Mouse (Mus musculus): ENCODE results near the gene Atat1.
"Not testable (repeated sequence)": the region's sequence is repeated elsewhere in the genome, so short reads cannot be mapped to it uniquely, and the experiment has no call there.

Gene Atat1

DNA sequence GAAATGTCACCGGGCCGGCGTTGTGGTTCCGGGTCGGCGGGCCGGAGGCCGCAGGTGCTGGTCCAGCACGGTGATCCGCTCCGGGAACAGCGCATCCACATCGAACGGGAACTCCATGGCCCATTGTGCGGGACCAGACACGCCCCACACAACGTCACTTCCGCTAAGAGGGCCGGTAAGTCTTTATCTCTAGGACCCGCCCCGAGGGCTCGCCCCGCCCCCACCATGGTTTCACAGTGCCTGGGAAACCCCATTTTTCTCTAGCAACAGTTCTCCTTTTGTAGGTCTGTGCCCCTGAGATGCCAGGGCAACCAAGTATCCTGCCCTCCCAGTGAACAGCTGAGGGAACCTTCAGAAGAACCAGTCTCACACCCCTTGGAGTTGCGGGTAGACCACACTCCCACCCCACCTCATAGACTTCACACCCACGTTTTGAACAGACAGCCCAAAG, at the start of gene Atat1:
TSS of gene Atat1 (minus strand) at position 157 of the 451 bp plus-strand sequence.
- peak; percentile 99 for DNase-seq

DNA sequence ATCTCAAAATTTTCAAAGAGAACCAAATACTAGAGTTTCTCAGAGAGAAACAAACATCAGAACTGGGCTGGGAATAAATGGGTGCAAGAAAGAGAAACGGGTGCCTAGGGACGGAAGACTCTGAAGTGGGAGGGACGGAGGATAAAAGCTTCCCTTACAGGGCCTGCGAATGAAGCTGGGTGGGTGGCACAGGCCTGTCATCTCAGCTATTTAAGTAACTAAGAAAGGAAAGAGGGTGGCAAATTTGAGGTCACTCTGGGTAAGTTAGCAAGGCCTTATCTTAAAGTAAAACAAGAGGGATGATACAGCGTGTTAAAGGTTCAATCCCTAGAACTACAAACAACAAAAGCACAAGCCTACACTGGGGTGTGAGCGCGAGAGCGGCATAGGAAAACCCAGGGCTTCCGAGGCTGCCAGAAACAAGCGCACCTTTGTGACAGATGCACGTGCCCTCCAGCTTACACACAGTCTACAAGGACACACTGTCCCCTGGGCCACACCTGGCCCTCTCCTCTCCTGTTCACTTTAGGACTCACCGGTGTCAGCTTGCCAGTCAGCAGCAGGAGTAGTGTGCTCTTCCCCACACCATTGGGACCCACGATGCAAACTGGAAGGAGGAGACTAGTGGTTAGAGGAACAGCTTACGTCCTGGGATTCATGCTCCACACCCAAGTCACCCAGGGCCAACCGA, 48.8 kb upstream of the Atat1 start:
- no peak for DNase-seq

- DNase-seq: no peak
Measured at GRCm38 (mm10) chr17:35954665-35955064, 44.8 kb upstream of the Atat1 start.

- not testable (repeated sequence) for DNase-seq
Measured at GRCm38 (mm10) chr17:35952559-35952958, 42.7 kb upstream of the Atat1 start.

- not testable (repeated sequence) for DNase-seq
Measured at GRCm38 (mm10) chr17:35950946-35951345, 41.1 kb upstream of the Atat1 start.

DNA sequence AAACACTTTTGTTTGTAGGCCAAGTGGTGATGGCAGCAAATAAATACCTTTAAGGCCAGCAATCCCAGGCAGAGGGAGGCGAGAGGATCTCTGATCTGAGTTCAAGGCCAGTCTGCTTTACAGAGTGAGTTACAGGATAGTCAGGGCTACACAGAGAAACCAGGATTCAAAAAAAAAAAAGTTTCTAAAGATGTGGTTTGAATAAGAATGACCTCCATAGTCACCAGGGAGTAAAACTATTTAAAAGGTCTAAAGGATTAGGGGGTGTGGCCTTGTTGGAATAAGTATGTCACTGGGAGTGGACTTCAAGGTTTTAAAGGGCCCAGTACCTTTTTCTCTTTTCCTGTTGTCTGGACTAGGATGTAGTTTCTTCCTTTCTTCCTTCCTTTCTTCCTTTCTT, 30.1 kb upstream of the Atat1 start:
- no peak for DNase-seq

- DNase-seq: no peak
Measured at GRCm38 (mm10) chr17:35939108-35939507, 29.2 kb upstream of the Atat1 start.

DNA sequence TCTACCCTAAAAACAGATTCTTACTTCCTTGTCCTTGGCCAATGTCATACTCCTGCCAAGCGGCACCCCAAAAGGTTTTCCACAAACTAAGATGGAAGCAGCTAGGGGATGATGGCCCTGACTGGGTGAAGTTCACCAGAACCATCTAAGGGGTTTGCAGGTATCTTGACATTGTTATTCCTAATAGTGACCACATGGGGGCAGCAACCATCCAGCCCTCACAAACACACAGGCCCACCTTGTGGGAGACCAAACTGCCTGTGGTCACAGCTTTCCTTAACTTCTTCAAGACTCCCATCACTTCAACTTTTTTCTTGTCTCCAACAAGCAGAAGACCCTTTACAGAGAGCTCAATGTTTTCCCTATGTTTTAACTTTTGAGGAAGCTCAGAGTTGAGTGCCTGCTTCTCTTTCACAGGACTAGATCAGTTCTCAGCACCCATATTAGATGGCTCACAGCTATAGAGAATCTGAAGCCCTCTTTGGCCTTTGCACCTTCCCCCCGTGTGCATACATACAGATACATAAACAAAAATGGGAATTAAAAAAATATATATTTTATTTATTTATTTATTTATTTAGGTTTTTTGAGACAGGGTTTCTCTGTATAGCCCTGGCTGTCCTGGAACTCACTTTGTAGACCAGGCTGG, 27.9 kb upstream of the Atat1 start:
- peak; percentile 55 for DNase-seq

DNA sequence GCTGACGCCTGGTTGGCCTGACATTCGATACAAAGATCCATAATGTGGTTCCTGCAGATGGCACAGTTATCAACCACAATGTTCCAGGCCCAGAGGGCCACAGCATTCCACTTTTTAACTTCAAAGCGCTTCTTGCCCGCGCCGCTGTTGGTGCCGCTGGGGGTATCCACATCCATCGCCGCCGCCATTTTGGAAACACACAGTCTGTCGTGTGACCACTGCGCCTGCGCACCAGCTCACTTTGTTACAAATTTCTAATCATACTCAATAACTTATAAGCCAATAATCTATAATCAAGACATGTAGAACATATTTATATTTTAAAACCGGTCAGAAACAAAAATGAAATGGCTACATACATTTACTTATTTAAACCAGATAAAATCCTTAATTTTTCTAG, 25.9 kb upstream of the Atat1 start:
- not testable (repeated sequence) for DNase-seq

DNA sequence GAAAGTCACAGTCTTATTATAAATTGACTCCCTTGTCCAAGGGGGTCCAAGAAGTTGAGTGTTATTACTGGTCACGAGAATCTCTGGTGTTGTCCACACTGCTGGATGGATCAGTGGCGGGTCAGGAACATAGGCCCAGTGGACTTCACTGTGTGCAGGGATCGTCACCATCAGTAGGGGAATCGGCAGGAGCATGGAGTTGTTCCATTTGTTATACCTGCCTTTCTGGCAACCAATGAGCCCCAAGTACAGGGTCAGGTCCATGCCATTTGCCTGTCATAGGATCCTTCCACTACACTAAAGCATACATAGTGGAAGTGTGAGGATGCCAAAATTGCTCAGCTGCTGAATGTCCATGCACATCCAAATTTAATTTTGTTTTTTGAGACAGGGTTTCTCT, 22.7 kb upstream of the Atat1 start:
- DNase-seq: no peak

DNA sequence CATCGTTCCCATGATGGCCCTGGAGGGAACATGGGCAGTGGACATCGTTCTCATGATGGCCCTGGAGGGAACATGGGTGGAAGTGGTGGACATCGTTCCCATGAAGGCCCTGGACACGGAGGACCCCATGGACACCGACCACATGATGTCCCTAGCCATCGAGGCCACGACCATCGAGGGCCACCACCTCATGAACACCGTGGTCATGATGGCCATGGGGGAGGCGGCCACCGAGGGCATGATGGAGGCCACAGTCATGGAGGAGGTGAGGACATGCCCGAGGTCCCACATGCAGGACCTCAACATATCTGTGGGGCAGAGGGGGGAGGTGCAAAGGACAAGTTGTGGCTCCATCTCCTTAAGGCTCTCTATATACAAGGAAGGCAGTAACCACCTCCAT, 20.8 kb upstream of the Atat1 start:
- DNase-seq: no peak

DNA sequence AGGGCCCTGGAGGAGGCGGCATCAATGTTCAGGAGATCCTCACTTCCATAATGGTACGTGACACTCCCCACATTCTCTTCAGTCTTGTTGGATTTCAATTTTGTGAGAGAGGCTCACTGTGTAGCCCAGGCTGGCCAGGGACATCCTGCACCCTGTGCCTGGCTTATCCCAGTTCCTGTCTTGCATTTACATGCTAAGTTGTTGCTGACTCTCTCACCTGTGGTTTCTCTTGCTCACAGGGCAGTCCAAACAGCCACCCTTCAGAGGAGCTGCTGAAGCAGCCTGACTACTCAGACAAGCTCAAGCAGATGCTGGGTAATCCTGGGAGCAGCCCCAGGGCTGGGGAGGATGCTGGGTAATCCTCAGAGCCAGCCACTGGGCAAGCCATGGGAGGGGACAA, 19.7 kb upstream of the Atat1 start:
- no peak for DNase-seq

DNA sequence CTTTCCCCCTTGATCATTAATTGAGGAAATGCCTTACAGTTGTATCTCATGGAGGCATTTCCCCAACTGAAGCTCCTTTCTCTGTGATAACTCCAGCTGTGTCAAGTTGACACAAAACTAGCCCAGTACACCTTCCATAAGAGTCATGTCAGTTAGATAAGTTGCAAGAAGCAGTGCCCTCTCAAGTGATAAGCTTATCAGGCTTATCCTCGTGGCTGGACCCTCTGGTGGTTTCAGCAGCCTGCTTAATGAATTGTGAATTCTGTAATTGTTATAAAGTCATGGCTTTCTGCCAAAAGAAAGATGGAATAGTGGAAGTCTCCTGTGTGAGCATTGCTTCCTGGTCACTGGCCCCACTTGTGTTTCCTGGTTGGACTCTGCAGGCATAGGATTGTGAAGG, 17.6 kb upstream of the Atat1 start:
- no peak for DNase-seq

GRCm38 (mm10) chr17:35923281-35923680, 13.4 kb upstream of the Atat1 start:
- DNase-seq: no peak

DNA sequence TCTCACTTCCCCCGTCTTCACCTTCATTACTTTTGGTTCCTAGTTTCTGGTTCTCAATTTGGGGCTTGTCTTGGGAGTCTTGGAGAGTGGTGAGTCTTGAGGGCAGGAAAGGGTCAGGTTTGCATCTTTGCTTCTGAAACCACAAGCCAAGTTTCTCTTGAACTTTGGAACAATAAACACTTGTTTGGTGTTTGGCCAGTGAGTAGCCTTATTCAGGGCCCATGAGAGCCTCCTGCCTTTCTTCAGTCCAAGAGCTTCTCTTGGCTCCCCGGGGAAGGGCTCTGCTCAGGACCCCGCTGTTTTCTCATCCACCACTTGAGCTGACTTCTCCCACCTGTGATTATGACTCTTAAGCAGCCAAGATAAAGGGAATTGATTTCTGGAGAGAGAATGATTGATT, 12.7 kb upstream of the Atat1 start:
- DNase-seq: no peak

DNA sequence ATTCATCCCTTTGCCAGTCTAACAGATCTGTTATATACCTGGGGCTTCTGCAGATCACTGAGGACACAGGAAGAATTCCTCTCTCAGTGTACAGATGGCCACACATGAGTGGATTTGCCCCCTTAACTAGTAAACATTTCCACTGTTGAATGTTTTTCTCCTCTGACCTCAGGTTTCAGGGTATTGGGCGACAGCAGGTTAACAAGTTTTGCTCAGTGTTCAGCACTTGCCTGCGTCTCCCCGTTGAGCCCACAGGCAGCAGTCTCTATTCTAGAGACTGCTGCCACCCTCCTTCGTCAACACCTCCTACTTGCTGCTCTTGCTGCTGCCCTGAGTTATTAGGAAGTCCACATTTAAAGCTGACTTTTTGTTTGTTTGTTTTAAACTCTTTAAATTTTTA, 11.8 kb upstream of the Atat1 start:
- no peak for DNase-seq

DNA sequence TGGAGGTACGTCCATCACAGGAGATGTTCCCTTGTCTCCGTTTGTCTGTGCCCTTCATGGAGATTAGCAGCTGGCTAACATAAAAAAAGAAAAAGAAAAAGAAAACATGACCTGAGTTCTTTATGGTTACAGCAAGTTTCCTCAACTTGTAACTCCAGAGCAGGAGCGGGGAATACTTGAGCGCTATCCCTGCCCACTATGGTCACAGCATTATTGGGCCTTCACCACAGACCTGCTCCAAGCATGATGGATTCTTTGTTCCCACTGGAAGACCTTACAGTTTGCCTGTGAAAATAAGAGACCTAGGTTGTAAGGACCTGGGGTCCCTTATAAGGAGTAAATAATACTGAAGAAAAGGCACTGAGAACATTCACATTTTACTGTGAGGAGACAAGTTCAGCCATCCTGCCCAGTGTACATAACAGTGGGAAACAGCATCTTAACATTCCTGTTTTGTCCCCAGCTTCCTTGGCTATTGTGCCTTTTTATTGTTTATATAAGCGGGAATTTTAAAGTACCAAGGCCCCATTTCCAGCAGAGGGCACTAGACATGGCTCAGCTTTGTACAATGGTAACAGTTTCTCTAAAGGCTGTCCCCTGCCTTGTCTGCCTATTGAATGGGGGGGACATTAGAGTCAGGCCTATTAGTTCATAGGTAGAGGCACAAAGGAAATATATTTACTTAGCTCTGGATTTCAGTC, 11.1 kb upstream of the Atat1 start:
- peak; percentile 79 for DNase-seq

- DNase-seq: no peak
Measured at GRCm38 (mm10) chr17:35920384-35920783, 10.5 kb upstream of the Atat1 start.

GRCm38 (mm10) chr17:35919864-35920301, 10.0 kb upstream of the Atat1 start:
- DNase-seq: no peak

DNA sequence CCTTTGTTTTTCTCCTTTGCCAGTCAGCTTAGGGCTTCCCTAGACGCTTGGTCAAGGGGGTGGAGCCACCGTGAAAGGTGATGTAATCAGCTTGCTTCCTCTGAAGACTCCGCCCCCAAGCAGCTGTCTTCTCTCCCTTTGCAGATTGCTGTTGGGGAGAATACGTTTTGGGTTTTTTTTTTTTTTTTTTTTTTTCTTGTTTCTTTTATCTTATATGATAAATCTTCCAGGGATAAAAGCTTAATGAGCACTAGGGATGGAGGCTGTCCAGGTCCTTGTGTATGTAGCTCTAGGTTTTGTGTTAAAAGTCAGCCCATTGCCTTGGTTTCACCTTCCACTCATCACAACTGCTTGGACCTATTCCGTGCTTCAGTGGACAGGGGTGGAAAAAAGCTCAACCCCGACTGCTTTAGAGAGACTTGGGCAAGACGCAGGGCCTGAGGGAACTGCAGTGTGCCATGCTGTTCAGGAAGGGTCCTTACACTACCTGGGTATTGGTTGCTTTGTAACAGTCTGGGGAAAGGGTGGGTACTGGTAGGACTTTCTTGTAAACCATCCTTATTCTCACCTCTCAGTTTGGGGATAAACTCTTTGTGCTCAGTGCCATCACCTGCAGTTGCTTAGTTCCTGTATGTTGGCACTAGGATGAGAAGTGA, 9.3 kb upstream of the Atat1 start:
- peak; percentile 99 for DNase-seq

GRCm38 (mm10) chr17:35918276-35919059, 8.6 kb upstream of the Atat1 start:
- DNase-seq: peak; percentile 68

DNA sequence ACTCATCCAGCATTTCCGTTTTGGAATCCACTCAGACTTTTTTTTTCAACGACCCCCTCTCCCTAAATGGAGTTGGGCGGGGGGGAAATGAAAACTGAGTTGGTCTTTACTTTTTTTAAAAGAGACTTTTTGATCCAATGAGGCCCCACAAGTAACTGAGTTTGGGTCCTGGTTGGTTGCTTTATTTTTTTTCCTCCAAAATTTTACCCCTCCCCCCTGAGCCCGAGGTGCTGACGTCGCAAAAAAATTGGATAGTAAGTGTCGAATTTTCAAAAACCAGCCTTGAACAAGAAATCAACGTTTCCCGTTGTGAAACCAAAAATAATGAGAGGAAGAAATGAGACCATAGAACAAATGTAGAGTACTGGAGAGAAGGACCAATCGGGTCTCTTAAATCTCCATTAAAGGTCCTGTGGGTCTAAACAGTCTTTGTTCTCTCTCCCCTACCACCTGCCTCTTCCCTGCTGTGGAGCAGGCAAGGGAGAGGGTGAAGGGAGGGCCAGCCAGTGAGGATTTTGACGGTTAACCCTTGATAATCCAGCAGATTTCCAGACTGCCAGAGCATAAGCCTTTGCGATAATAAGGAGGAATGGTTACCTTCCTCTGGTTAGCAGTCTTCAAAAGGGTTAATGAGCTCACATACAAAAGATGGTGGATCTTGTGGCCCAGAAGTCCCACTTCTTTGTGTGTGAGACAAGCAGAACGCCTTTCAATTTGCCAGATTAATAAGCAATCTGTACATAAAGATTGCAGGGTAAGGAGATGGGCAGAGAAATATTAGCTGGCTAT, 7.8 kb upstream of the Atat1 start:
- DNase-seq: peak; percentile 74

Measured in lung, postnatal 10 days (tissue).